Mouse (Mus musculus): ENCODE data around the gene Nfs1.
"Not testable (repeated sequence)": the region's sequence is repeated elsewhere in the genome, so short reads cannot be mapped to it uniquely, and the experiment has no call there.

The Nfs1 gene

GRCm38 (mm10) chr2:156143367-156143766, 619 bp downstream of the Nfs1 start:
- DNase-seq: no peak

GRCm38 (mm10) chr2:156142820-156143219, 1.2 kb downstream of the Nfs1 start:
- no peak for DNase-seq

- DNase-seq: no peak
These were observed 8.3 kb downstream of the Nfs1 start for GRCm38 (mm10) chr2:156135695-156136094.

GRCm38 (mm10) chr2:156134161-156134560, 9.8 kb downstream of the Nfs1 start:
- DNase-seq: no peak

GRCm38 (mm10) chr2:156126992-156127391, 17.0 kb downstream of the Nfs1 start, which contains the start of gene Gm28036:
TSS of gene Gm28036 (minus strand) at chr2:156127092.
- DNase-seq: no peak

GRCm38 (mm10) chr2:156123731-156124130, 20.3 kb downstream of the Nfs1 start:
- DNase-seq: no peak

- no peak for DNase-seq
These were observed 24.4 kb downstream of the Nfs1 start for GRCm38 (mm10) chr2:156119566-156119965.

- not testable (repeated sequence) for DNase-seq
These were observed 31.9 kb downstream of the Nfs1 start for GRCm38 (mm10) chr2:156112080-156112423.

- peak; percentile 96 for DNase-seq
These were observed 32.5 kb downstream of the Nfs1 start, which contains the start of the genes Cpne1 and Rbm12 for GRCm38 (mm10) chr2:156111358-156112079. TSS of gene Cpne1 (minus strand) at chr2:156111965. TSS of gene Rbm12 (minus strand) at chr2:156111978.

- DNase-seq: peak; percentile 27
These were observed 33.2 kb downstream of the Nfs1 start for GRCm38 (mm10) chr2:156110627-156111357.

GRCm38 (mm10) chr2:156091926-156092325, 52.1 kb downstream of the Nfs1 start:
- no peak for DNase-seq

- DNase-seq: no peak
These were observed 54.2 kb downstream of the Nfs1 start for GRCm38 (mm10) chr2:156089799-156090198.

GRCm38 (mm10) chr2:156087391-156088110, 56.4 kb downstream of the Nfs1 start:
- DNase-seq: no peak

GRCm38 (mm10) chr2:156084541-156084940, 59.4 kb downstream of the Nfs1 start:
- DNase-seq: no peak

GRCm38 (mm10) chr2:156080391-156080790, 63.6 kb downstream of the Nfs1 start:
- DNase-seq: peak; percentile 2

GRCm38 (mm10) chr2:156079674-156080073, 64.3 kb downstream of the Nfs1 start:
- DNase-seq: peak; percentile 9

- peak; percentile 4 for DNase-seq
These were observed 64.8 kb downstream of the Nfs1 start for GRCm38 (mm10) chr2:156079183-156079560.

- peak; percentile 3 for DNase-seq
These were observed 65.4 kb downstream of the Nfs1 start for GRCm38 (mm10) chr2:156078421-156079182.

GRCm38 (mm10) chr2:156077461-156077860, 66.5 kb downstream of the Nfs1 start:
- DNase-seq: no peak

- DNase-seq: peak; percentile 26
These were observed 70.3 kb downstream of the Nfs1 start for GRCm38 (mm10) chr2:156073725-156074124.
